Mouse (Mus musculus): ENCODE results near the gene Eng. TPM values are rescaled to one million over a fixed set of nuclear protein-coding genes. Genes with fewer than 3 reads are reported as not detected.
A peak's percentile ranks its signal among the peaks of the same experiment; 100 is the strongest.

Gene Eng
- polyA plus RNA-seq, 1 experiment from 2014 or later = 25.7 TPM

DNA sequence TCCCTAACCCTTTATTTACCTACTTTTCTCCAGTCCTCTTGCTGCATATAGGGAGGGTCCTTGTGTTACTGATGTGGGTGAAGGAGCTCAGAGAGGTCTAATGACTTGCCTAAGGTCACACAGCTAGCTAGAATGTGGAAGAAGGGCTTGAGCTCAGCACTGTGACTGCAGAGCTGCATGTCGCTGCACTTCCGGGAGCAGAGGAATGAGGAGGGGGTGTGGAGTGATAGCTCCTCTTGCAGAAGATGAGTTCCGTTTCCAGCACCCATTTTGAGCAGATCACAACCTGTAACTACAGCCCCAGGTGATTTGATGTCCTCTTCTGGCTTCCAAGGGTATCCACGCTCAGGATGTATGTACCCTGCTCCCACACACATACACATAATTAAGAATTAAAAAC lies 77.8 kb downstream of the Eng start:
- H3K9me3 ChIP-seq = no peaks in the 10 kb centered on the region
- no peak overlapping the region for H3K4me3 ChIP-seq (replicated peaks)
- peaks cover 21% of the 10 kb centered on the region for H3K4me1 ChIP-seq (replicated peaks)
- ATAC-seq (ENCODE audit: insufficient number of reproducible peaks, insufficient read depth, low FRiP score, low TSS enrichment, low read depth) = no peak
- H3K9ac ChIP-seq (replicated peaks) = no peak overlapping the region
- no peak overlapping the region for H3K4me2 ChIP-seq
- H3K36me3 ChIP-seq = no peaks in the 10 kb centered on the region
- no peak overlapping the region for H3K27ac ChIP-seq
- 79% methylated on average over 4 of the region's 4 CpGs for WGBS
- H3K27me3 ChIP-seq = no peaks in the 10 kb centered on the region

DNA sequence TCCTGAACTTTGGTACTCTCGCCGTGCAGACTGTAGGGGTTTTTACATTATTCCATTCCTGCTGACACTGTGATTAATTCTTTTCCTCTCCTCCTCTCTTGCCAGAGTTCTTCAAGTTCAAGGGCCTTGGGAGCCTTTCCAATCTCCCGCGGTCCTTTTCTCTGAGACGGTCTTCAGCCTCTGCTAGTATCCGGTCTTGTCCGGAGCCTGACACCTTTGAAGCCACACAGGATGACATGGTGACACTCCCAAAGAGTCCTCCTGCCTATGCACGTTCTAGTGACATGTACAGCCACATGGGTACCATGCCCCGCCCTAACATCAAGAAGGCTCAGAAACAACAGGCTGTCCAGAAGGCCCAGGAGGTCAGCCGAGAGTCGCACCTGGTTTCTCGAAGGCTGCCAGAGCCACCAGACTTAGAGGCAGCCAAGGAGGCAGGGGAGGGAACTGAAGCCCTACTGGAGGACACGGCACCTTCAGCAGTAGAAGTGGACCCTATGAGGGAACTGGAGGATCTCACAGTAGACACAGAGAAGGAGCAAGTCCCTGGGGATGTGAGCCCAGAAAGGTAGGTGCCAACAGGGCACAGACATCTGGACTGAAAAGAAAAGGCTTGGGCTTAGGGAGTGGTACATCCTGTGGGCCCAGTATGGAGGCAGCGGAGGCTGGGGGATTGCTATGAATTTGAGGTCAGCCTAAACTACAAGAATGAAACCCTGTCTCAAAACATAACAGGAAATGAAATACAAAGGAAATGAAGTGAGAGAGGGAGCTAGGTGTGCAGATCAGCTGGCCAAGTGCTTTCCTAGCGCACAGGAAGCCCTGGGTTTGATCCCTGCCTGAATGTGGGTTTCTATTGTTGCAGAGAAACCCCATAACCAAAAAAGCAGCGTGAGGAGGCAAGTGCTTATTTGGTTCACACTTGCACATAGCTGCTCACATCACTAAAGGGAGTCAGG lies 78.7 kb downstream of the Eng start:
- no peaks in the 10 kb centered on the region for H3K27me3 ChIP-seq
- no peaks in the 10 kb centered on the region for H3K36me3 ChIP-seq
- H3K9me3 ChIP-seq = no peaks in the 10 kb centered on the region
- H3K4me3 ChIP-seq (replicated peaks) = no peak overlapping the region
- no peak overlapping the region for H3K9ac ChIP-seq (replicated peaks)
- no peak for ATAC-seq (ENCODE audit: insufficient number of reproducible peaks, insufficient read depth, low FRiP score, low TSS enrichment, low read depth)
- no peak overlapping the region for H3K4me2 ChIP-seq
- H3K4me1 ChIP-seq (replicated peaks) = peaks cover 29% of the 10 kb centered on the region
- 79% methylated on average over 16 of the region's 16 CpGs for WGBS
- H3K27ac ChIP-seq = no peak overlapping the region

DNA sequence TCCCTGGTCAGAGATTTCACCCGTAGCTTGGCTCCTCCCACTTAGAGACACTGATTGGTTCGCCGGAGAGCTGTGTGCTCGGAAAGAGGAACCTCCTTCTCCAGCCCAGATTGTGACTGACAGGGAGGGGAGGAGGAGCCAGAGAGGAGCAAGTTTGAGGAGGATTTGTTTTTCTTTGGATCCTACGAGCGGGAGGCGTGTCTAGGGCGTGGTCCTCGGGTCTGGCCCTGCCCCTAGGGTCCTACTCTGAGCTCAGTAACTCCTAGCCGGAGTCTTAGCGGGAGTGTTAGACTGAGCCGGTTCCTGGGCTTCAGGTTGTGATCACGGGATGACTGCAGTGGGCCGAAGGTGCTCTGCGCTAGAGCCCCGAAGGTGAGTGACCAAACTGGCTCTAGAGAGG lies 81.0 kb downstream of the Eng start:
- 0% methylated on average over 16 of the region's 16 CpGs for WGBS
- Histone ChIP-seq H3K4me1 (replicated peaks) (peaks cover 44% of the 10 kb centered on the region), H3K9ac (replicated peaks) (peak overlapping the region; percentile 40; the same call in 1 of the 2 replicates)

DNA sequence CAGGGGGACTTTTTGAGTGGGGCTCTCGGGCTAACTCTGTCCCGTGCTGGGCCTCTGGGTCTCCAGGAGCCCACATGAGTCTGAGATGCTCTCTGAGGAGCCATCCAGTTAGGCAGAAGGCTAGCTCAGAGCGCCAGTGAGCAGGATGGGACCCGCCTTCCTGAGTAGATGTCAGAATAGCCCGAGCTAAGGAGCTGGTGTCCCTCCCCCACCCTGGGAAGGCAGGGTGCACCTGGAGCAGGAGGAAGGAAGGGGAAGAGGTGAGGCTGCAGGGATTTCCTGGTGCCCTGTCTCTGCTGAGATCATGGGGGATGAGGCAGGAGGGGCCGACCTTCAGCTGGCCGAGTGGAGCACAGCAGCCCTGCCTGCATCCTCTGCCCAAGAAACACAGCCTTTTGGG lies 82.1 kb downstream of the Eng start:
- Histone ChIP-seq H3K4me1 (replicated peaks) (peaks cover 44% of the 10 kb centered on the region), H3K36me3 (no peaks in the 10 kb centered on the region), H3K27ac (peak overlapping the region; percentile 87; the same call in 1 of the 2 replicates), H3K27me3 (no peaks in the 10 kb centered on the region), H3K4me2 (peak overlapping the region; percentile 62), H3K9ac (replicated peaks) (peak overlapping the region; percentile 24; the same call in 1 of the 2 replicates), H3K4me3 (replicated peaks) (peak overlapping the region; percentile 39), H3K9me3 (no peaks in the 10 kb centered on the region)
- no peak for ATAC-seq (ENCODE audit: insufficient number of reproducible peaks, insufficient read depth, low FRiP score, low TSS enrichment, low read depth)
- WGBS = 53% methylated on average over 7 of the region's 7 CpGs

More for the DNA sequence above, 81.0 kb downstream of the Eng start:
- ATAC-seq (ENCODE audit: insufficient number of reproducible peaks, insufficient read depth, low FRiP score, low TSS enrichment, low read depth) = peak; percentile 94
- H3K4me2 ChIP-seq = peak overlapping the region; percentile 62
- no peaks in the 10 kb centered on the region for H3K9me3 ChIP-seq
- peak overlapping the region; percentile 39 for H3K4me3 ChIP-seq (replicated peaks)
- peak overlapping the region; percentile 53; the same call in 1 of the 2 replicates for H3K27ac ChIP-seq
- H3K27me3 ChIP-seq = no peaks in the 10 kb centered on the region
- no peaks in the 10 kb centered on the region for H3K36me3 ChIP-seq

DNA sequence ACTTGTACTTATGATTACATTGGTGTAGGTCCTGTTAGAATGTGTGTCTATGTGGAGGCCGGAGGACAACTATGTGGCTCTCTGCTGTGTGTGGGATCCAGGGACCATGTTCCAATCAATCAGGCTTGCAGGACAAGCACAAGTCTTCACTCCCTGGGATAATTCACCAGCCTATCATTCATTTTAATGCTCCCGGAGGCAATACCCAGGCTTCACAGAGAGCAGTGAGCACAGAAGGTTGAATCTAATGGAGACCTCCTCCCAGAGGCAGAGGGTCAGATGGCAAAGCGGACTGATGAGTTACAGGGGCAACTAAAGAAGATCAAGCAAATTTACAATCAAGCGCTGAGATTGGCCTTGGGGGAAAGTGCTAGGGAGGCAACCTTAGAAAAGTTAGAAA lies 83.2 kb downstream of the Eng start:
- no peak overlapping the region for H3K4me3 ChIP-seq (replicated peaks)
- H3K4me2 ChIP-seq = peak overlapping the region; percentile 41; the same call in 1 of the 2 replicates
- no peaks in the 10 kb centered on the region for H3K27me3 ChIP-seq
- ATAC-seq (ENCODE audit: insufficient number of reproducible peaks, insufficient read depth, low FRiP score, low TSS enrichment, low read depth) = no peak
- peaks cover 47% of the 10 kb centered on the region for H3K4me1 ChIP-seq (replicated peaks)
- peak overlapping the region; percentile 87 for H3K27ac ChIP-seq
- no peaks in the 10 kb centered on the region for H3K9me3 ChIP-seq
- WGBS = 53% methylated on average over 4 of the region's 4 CpGs
- H3K9ac ChIP-seq (replicated peaks) = no peak overlapping the region
- no peaks in the 10 kb centered on the region for H3K36me3 ChIP-seq

DNA sequence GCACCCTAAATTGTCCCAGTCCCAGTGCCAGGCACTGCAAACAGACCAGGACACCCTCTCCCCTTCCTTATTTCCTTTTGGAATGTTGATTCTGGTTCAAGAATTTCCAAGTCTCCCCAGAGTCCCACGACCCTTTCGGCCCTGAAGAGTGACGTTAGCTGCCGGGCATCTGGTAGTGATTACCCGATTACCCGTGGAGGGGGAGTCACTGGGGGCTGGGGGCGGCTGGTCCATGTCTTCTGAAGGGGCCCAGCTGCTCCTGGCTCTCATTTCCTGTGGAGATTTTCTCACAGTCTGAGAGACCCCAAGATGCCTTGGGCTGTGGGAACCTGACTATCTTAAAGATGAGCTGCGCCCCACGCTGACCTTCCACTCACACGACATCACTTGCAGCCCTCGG lies 84.5 kb downstream of the Eng start:
- Histone ChIP-seq H3K4me2 (peak overlapping the region; percentile 41), H3K9me3 (no peaks in the 10 kb centered on the region), H3K36me3 (no peaks in the 10 kb centered on the region), H3K4me1 (replicated peaks) (peaks cover 54% of the 10 kb centered on the region), H3K27me3 (no peaks in the 10 kb centered on the region), H3K4me3 (replicated peaks) (0 out of 2 replicates have a peak overlapping the region, but pooled peaks have one; percentile 3), H3K27ac (peak overlapping the region; percentile 87), H3K9ac (replicated peaks) (no peak overlapping the region; the same call in 1 of the 2 replicates)
- 7% methylated on average over 11 of the region's 11 CpGs for WGBS
- no peak for ATAC-seq (ENCODE audit: insufficient number of reproducible peaks, insufficient read depth, low FRiP score, low TSS enrichment, low read depth)

DNA sequence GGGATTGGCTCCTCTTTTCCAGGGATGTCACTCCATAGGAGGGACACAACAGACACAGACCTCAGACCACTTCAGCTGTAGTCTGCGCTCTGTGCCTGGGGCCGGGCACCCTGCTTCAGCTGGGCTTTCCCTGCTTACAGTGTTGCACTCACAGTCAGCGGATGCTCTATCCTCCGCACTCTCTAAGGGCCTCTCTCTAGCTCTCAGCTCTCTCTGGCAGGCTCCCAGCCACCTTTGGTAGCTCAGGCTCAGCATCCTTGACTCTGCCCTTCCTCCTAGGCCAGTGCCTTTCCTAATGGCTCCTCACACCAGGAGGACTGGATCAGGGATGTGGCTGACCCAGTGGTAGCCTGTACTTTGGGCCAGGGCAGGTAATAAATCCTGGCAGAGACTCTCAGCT lies 85.5 kb downstream of the Eng start:
- Histone ChIP-seq H3K27me3 (no peaks in the 10 kb centered on the region), H3K27ac (peak overlapping the region; percentile 87), H3K9ac (replicated peaks) (no peak overlapping the region), H3K4me1 (replicated peaks) (peaks cover 57% of the 10 kb centered on the region), H3K36me3 (no peaks in the 10 kb centered on the region), H3K4me2 (peak overlapping the region; percentile 13; the same call in 1 of the 2 replicates), H3K4me3 (replicated peaks) (no peak overlapping the region), H3K9me3 (no peaks in the 10 kb centered on the region)
- ATAC-seq (ENCODE audit: insufficient number of reproducible peaks, insufficient read depth, low FRiP score, low TSS enrichment, low read depth) = no peak
- WGBS = 66% methylated on average over 4 of the region's 4 CpGs

MicroRNAs within 50 kb of the gene (microRNA counts, 519-probe panel; counts per million panel counts)
- microRNA mmu-miR-1954 (not detected), microRNA mmu-miR-2861 (not detected)

Small RNA genes lying within 50 kb of the gene (microRNA-seq; reads per million reads assigned to microRNA genes)
- not detected for gene Gm47291
- not detected for gene Mir1954
- gene Mir2861 = not detected
- gene Mir3960 = not detected
- not detected for gene Mir8093

Other genes with a start within 250 kb of the Eng start
- 5.1 and 5.6 TPM in 2 replicates for gene Naif1, start 196.1 kb upstream of the Eng start, polyA plus RNA-seq (2016; fragmentation: Nextera tagmentation; extraction: Ambion mirVana)
- 26.0 and 28.3 TPM in 2 replicates for gene Slc25a25, start 195.2 kb upstream of the Eng start, polyA plus RNA-seq (2016; fragmentation: Nextera tagmentation; extraction: Ambion mirVana)
- 12.3 and 16.0 TPM in 2 replicates for gene Fam102a, start 111.3 kb upstream of the Eng start, polyA plus RNA-seq (2016; fragmentation: Nextera tagmentation; extraction: Ambion mirVana)
- 99.3 and 99.7 TPM in 2 replicates for gene Dpm2, start 75.7 kb upstream of the Eng start, polyA plus RNA-seq (2016; fragmentation: Nextera tagmentation; extraction: Ambion mirVana)
- gene Pip5kl1, start 71.8 kb upstream of the Eng start, polyA plus RNA-seq (2016; fragmentation: Nextera tagmentation; extraction: Ambion mirVana) = 3.9 and 5.4 TPM in 2 replicates
- 0.55 TPM in 1 of 2 replicates, not detected in the other for gene 9430097D07Rik, start 70.9 kb upstream of the Eng start, polyA plus RNA-seq (2016; fragmentation: Nextera tagmentation; extraction: Ambion mirVana)
- gene St6galnac4, start 59.5 kb upstream of the Eng start, polyA plus RNA-seq (2016; fragmentation: Nextera tagmentation; extraction: Ambion mirVana) = 29.8 and 29.9 TPM in 2 replicates
- gene St6galnac6, start 46.9 kb upstream of the Eng start, polyA plus RNA-seq (2016; fragmentation: Nextera tagmentation; extraction: Ambion mirVana) = 23.4 and 23.7 TPM in 2 replicates
- gene Ak1, start 24.8 kb upstream of the Eng start, polyA plus RNA-seq (2016; fragmentation: Nextera tagmentation; extraction: Ambion mirVana) = 34.3 and 34.4 TPM in 2 replicates
- 31.0 and 32.9 TPM in 2 replicates for gene Fpgs, start 57.5 kb downstream of the Eng start, polyA plus RNA-seq (2016; fragmentation: Nextera tagmentation; extraction: Ambion mirVana)
- gene Cdk9, start 66.5 kb downstream of the Eng start, polyA plus RNA-seq (2016; fragmentation: Nextera tagmentation; extraction: Ambion mirVana) = 129 and 136 TPM in 2 replicates
- 17.0 and 17.1 TPM in 2 replicates for gene Sh2d3c, start 74.5 kb downstream of the Eng start, polyA plus RNA-seq (2016; fragmentation: Nextera tagmentation; extraction: Ambion mirVana)
- gene 6330409D20Rik, start 94.4 kb downstream of the Eng start, polyA plus RNA-seq (2016; fragmentation: Nextera tagmentation; extraction: Ambion mirVana) = not detected in 2 replicates
- 58.8 and 62.7 TPM in 2 replicates for gene Tor2a, start 110.6 kb downstream of the Eng start, polyA plus RNA-seq (2016; fragmentation: Nextera tagmentation; extraction: Ambion mirVana)
- gene Ttc16, start 129.0 kb downstream of the Eng start, polyA plus RNA-seq (2016; fragmentation: Nextera tagmentation; extraction: Ambion mirVana) = 0.28 and 0.35 TPM in 2 replicates
- gene Ptrh1, start 129.2 kb downstream of the Eng start, polyA plus RNA-seq (2016; fragmentation: Nextera tagmentation; extraction: Ambion mirVana) = 3.8 and 4.2 TPM in 2 replicates
- 0.35 and 1.2 TPM in 2 replicates for gene Cfap157, start 137.8 kb downstream of the Eng start, polyA plus RNA-seq (2016; fragmentation: Nextera tagmentation; extraction: Ambion mirVana)
- 18.8 and 20.0 TPM in 2 replicates for gene Stxbp1, start 200.7 kb downstream of the Eng start, polyA plus RNA-seq (2016; fragmentation: Nextera tagmentation; extraction: Ambion mirVana)
- gene Fam129b, start 229.5 kb downstream of the Eng start, polyA plus RNA-seq (2016; fragmentation: Nextera tagmentation; extraction: Ambion mirVana) = 48.0 and 48.1 TPM in 2 replicates